Mouse (Mus musculus): ENCODE data around the gene Phactr4.

- TF ChIP-seq CTCF (conservative IDR thresholded peaks at IDR 0.05; ENCODE audit: low read length) (no peak), NANOG (IDR thresholded peaks at IDR 0.05; ENCODE audit: borderline replicate concordance, low read length) (no peak), POU5F1 (IDR thresholded peaks at IDR 0.05; ENCODE audit: borderline replicate concordance, low read length) (no peak)
Observed at GRCm38 (mm10) chr4:132353481-132353885, 68.8 kb downstream of the Phactr4 start, which contains the start of gene Rcc1.
